Mouse (Mus musculus): ENCODE measurements at regions not wholly inside any gene's neighbourhood (a gene's known extent, or its start where the extent isn't known, plus 50 kb on each side); places are given as distances from the start of the nearest gene placed in this dataset.

- H3K36me3 ChIP-seq (ENCODE audit: control insufficient read depth, insufficient read depth): no peaks in the 10 kb centered on the region
- H3K4me3 ChIP-seq (replicated peaks; ENCODE audit: low read length): no peak overlapping the region
- ATAC-seq: no peak
- H3K27me3 ChIP-seq (replicated peaks; ENCODE audit: control insufficient read depth, insufficient read depth, low read length): no peaks in the 10 kb centered on the region
- H3K4me2 ChIP-seq (ENCODE audit: low read length): no peak overlapping the region
- H3K4me1 ChIP-seq (replicated peaks; ENCODE audit: control insufficient read depth, insufficient read depth, low read length): no peaks in the 10 kb centered on the region; the same call in 1 of the 2 replicates
- H3K27ac ChIP-seq (ENCODE audit: low read length): no peak overlapping the region
- WGBS: 62% methylated on average over 4 of the region's 4 CpGs
- no peak overlapping the region for H3K9ac ChIP-seq (replicated peaks; ENCODE audit: low read depth, low read length)
- H3K9me3 ChIP-seq (ENCODE audit: control insufficient read depth, low read length): no peaks in the 10 kb centered on the region
Measured at GRCm38 (mm10) chr8:24214315-24214714, 511.3 kb downstream of the Adam3 start.

- no peak overlapping the region for H3K27ac ChIP-seq (ENCODE audit: low read length)
- H3K4me1 ChIP-seq (replicated peaks; ENCODE audit: control insufficient read depth, insufficient read depth, low read length): no peaks in the 10 kb centered on the region; the same call in 1 of the 2 replicates
- H3K36me3 ChIP-seq (ENCODE audit: control insufficient read depth, insufficient read depth): no peaks in the 10 kb centered on the region
- no peak for ATAC-seq
- H3K4me3 ChIP-seq (replicated peaks; ENCODE audit: low read length): no peak overlapping the region
- no peak overlapping the region for H3K4me2 ChIP-seq (ENCODE audit: low read length)
- H3K9ac ChIP-seq (replicated peaks; ENCODE audit: low read depth, low read length): no peak overlapping the region
- no peaks in the 10 kb centered on the region for H3K9me3 ChIP-seq (ENCODE audit: control insufficient read depth, low read length)
- H3K27me3 ChIP-seq (replicated peaks; ENCODE audit: control insufficient read depth, insufficient read depth, low read length): no peaks in the 10 kb centered on the region
- WGBS: 95% methylated on average over 3 of the region's 3 CpGs
Measured at GRCm38 (mm10) chr8:24212216-24213200, 513.1 kb downstream of the Adam3 start.

- no peak overlapping the region for H3K9ac ChIP-seq (replicated peaks; ENCODE audit: low read depth, low read length)
- ATAC-seq: no peak
Measured at GRCm38 (mm10) chr8:24211091-24211490, 514.6 kb downstream of the Adam3 start.

More at GRCm38 (mm10) chr8:24211091-24211490, 514.6 kb downstream of the Adam3 start:
- H3K27ac ChIP-seq (ENCODE audit: low read length): no peak overlapping the region
- no peaks in the 10 kb centered on the region for H3K27me3 ChIP-seq (replicated peaks; ENCODE audit: control insufficient read depth, insufficient read depth, low read length)
- H3K9me3 ChIP-seq (ENCODE audit: control insufficient read depth, low read length): no peaks in the 10 kb centered on the region
- H3K4me1 ChIP-seq (replicated peaks; ENCODE audit: control insufficient read depth, insufficient read depth, low read length): no peaks in the 10 kb centered on the region; the same call in 1 of the 2 replicates
- H3K4me2 ChIP-seq (ENCODE audit: low read length): no peak overlapping the region
- H3K36me3 ChIP-seq (ENCODE audit: control insufficient read depth, insufficient read depth): no peaks in the 10 kb centered on the region
- WGBS: 64% methylated on average over 1 of the region's 1 CpGs
- H3K4me3 ChIP-seq (replicated peaks; ENCODE audit: low read length): no peak overlapping the region

Data from forebrain, embryonic 16.5 days (tissue).